Mouse (Mus musculus) left cerebral cortex, adult 9 months (tissue): ENCODE measurements around the gene Srcap.
"Not testable (repeated sequence)": the region's sequence is repeated elsewhere in the genome, so short reads cannot be mapped to it uniquely, and the experiment has no call there.

Experiments
- DNase-seq, 2 experiments: peaks; one replicate each; pipeline ENCODE4 v3.0.0; 2022; ENCODE audit warnings: low spot score in 2 of 2

Gene Srcap

DNA sequence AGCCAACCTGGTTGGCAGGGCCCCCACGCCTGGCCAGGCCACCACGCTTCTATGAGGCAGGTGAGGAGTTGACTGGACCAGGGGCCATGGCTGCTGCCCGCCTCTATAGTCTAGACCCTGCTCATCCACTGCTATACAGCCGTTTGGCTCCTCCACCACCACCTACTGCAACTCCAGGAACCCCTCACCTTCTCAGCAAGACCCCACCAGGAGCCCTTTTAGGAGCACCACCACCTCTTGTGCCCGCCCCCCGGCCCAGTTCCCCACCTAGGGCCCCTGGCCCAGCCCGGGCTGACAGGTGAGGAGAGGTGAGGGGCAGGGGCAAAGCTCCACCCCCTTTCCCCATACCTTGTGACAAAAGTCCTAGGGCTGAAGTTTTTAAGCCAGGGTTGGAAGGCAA lies 21.8 kb upstream of the Srcap start:
- DNase-seq = no peak

DNA sequence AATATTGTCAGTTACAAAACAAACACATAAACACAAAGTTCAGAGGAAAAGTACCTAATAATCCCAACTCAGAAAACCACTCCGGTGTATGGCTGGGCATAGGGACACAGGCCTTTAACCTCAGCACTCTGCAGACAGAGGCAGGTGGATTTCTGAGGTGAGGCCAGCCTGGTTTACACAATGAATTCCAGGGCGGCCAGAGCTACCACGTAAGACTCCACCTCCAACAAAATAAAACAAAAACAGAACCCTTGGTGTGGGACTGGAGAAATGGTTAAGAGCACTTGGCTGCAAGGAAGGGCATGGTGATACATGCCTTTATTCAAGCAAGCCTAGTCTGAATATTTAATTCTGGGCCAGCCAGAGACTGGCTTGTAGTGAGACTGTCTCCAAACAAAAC lies 19.9 kb upstream of the Srcap start:
- no peak for DNase-seq

DNA sequence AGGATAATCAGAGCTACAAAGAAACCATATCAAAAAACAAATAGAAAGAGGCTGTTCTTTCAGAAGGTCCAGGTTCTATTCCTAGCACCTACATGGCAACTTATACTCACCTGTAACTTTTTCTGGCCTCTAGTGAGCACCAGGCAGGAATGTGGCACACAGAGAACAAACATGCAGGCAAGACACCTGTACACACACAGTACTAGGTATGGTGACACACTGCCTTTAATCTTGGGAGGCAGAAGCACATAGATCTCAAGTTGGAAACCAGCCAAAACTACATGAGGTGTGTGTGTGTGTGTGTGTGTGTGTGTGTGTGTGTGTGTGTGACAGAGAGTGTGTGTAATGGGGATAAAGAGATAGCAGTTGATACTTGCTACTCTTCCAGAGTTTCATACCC lies 17.1 kb upstream of the Srcap start:
- no peak for DNase-seq

DNA sequence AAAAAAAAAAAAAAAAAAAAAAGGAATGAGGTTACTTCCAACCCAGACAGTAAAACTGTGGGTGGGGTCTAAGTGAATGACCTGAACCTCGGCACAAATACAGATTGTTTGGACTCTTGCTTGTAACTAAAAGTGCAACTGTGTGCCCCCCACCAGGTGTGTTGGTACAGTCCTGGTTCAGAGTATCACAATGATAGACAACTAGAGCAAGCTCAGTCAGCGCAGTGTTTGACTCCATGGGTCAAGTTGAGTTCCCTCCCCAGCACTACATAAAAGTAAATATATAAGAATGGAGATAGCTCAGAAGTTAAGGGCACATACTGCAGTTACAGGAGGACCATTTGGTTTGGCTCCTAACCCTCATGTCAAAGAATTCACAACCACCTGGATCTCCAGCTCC lies 14.4 kb upstream of the Srcap start:
- no peak for DNase-seq

DNA sequence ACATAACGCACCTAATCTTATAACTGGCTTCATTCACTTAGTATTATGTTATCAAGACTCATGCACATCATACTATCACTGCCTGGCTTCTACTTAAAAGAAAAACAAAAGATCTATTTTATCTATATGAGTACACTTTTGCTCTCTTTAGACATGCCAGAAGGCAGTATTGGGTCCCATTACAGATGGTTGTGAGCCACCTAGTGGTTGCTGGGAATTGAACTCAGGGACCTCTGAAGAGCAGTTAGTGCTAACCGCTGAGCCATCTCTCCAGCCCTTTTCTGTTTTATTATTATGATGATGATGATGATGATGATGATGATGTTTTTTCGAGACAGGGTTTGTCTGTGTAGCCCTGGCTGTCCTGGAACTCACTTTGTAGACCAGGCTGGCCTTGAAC lies 13.4 kb upstream of the Srcap start:
- no peak for DNase-seq

DNA sequence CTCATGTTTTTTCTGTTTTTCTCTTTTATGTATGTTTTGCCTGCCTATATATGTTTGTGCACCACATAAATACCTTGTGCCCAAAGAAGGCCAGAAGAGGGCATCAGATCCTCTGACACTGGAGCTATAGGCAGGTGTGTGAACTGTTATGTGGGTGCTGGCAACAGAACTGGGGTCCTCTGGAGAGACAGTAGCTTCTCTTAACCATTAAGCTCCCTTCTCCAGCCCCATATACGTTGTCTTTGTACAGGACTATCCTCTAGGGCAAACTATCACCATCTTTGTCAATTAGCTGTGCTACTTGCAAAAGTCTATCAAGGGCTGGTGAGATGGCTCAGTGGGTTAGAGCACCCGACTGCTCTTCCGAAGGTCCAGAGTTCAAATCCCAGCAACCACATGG lies 3.5 kb upstream of the Srcap start:
- no peak for DNase-seq

DNA sequence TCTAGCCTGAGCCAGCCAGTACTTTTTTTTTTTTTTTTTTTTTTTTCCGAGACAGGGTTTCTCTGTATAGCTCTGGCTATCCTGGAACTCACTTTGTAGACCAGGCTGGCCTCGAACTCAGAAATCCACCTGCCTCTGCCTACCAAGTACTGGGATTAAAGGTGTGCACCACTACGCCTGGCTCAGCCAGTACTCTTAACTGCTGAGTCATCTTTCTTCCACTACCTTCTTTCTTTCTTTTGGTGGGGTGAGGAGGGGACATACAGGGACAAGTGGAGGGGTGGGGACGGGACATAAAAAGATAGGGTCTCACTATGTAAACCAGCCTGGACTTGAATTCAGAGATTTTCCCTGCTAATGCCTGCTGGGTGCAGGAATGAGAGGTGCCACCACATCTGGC lies 2.0 kb upstream of the Srcap start:
- DNase-seq = not testable (repeated sequence)

DNA sequence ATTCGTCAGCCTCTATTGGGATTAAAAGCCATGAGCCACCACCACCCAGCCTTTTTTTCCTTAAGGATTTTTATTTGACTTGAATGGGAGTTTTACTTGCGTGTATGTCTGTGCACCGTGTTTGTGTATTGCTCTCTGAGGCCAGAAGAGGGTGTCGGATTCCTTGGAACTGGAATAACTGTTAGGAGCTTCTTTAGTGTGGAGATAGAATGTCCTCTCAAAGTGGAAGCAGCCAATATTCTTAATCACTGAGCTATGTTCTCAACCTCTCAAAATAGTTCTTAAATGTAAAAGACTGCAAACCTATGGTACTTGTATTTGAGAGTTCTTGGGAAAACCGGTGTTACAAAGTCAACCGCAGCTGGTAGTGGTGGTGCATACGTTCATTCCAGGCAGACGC lies 542 bp upstream of the Srcap start:
- DNase-seq = no peak

DNA sequence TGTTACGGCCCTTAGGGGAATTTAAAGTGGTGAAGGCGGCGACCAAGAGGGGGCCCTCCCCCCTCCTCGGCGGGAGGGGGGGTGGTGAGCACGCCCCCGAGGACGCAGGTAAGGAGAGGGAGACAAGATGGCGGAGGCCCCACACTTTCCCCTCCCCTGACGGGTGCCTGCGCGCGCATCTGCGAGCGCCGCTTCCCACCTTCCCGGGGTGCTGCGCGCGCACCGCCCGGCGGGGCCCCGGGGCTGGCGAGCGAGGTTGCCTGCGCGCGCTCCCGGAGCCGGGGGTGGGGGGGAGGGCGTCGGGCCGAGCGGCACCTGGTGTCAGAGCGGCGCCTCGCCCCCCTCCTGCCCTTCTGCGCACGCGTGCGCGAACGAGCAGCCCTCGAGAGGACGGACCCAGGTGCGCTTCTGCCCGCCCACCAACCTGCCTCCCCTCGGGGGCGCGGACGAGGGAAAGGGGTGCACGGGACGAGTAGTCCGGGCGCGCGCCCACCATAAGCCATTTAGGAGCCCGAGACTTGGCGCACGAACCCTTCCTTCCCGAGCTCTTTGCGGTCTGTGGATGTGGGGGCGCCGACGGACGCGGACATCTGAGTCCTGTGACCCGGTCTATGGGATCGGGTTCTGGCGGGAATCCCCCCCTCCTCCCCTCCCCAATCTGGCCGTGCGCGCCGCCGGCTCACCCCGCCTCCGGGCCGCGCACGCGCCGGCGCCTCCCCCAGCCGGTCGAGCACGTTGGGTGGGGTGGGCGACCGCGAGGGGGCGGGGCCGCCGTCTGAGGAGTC lies 640 bp downstream of the Srcap start:
- peak; percentile 84 to 88 for DNase-seq

DNA sequence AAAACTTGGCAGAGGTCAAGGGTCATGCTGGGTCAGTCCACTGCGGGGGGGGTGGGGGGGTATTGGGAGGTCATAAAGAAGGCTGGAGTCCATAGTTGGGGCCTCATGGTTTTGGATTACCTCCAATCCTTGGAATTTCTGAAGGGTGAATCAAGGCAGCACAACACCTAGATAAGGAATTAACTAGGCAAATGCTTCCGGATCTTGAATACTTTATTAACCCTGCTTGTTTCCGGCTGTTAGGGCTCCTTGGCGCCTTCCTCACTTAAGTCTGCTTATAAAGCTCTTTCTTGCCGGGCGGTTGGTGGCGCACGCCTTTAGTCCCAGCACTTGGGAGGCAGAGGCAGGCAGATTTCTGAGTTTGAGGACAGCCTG lies 1.2 kb downstream of the Srcap start:
- DNase-seq = peak in 1 of 2 experiments; percentile 15

DNA sequence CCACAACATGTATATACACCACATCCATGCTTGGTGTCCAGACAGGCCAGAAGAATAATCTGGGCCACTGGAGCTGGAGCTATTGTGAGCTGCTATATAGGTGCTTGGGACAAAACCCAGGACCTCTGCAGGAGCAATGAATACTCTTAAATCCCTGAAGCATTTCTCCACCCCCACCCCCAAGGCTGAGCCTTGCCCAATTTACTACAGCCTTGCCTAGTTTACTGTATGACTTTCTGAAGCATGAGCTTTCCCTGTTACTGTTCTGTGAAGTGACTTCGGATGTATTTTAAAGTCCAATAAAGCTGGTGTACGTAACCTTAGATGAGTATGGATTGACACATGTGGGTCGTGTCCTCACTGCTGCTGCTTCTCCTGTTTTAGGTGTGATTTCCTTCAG lies 2.0 kb downstream of the Srcap start:
- DNase-seq = no peak

DNA sequence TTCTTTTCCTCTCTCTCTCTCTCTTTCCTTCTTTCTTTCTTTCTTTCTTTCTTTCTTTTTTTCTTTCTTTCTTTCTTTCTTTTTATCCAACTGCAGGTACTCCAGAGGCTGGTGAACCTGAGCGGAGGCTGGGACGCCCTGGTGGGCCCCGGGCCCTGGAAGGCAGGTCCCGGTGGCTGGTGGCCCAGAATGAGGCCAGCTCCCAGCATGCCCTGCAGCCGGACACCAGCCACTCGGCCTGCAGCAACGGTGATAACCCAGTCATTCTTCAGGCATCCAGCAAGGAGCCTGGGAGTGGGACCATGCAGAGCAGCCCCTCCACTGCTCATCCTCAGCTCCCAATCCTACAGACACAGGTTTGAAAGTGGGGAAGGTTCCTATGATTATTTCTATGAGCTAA lies 4.1 kb downstream of the Srcap start:
- DNase-seq = no peak

DNA sequence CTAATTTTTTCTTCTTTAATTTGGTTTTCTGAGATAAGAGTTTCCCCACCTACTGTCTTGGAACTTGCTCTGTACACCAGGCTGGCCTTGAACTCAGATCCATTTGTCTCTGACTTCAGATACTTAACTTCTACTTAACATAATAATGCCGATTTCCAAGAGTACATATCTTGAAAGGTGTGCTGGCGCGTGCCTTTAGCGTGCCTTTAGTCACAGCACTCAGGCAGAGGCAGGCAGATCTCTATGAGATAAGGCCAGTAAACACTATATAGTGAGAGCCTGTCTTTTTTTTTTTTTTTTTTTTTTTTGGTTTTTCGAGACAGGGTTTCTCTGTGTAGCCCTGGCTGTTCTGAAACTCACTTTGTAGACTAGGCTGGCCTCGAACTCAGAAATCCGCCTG lies 4.6 kb downstream of the Srcap start:
- DNase-seq = no peak

DNA sequence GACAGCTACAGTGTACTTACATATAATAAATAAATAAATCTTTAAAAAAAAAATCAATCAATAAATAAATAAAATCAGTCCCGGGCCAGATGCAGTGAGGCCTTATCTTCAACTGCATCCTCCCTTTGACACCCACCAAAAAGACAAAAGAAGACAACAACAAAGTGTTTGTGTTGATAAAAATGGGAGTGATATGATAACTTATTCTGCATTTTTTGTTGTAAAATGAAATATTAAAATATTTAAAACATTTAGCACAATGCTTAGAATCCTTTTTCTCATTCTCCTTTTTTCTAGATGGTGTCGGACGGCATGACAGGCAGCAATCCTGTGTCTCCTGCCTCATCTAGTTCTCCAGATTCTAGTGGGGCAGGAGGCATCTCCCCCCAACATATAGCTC lies 7.5 kb downstream of the Srcap start, which contains the start of gene Gm42715:
Gene Gm42715, plus strand, starts transcription at position 301 of the 400 bp plus-strand sequence.
- DNase-seq = no peak

DNA sequence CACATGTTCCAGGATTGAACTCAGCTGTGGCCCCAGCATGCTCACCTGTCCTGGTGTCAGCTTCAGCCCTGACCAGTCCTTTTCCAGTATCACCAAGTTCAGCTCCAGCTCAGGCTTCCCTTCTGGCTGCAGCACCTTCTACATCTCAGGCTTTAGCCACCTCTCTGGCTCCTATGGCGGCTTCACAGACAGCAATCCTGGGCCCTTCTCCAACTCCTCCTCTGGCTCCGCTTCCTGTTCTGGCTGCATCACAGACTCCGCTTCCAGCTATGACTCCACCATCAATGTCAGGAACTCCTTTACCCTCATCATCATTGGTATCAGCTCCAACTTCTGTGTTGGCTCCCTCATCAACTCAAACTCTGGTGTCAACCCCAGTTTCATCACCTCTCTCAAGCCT lies 29.9 kb downstream of the Srcap start:
- DNase-seq = no peak

DNA sequence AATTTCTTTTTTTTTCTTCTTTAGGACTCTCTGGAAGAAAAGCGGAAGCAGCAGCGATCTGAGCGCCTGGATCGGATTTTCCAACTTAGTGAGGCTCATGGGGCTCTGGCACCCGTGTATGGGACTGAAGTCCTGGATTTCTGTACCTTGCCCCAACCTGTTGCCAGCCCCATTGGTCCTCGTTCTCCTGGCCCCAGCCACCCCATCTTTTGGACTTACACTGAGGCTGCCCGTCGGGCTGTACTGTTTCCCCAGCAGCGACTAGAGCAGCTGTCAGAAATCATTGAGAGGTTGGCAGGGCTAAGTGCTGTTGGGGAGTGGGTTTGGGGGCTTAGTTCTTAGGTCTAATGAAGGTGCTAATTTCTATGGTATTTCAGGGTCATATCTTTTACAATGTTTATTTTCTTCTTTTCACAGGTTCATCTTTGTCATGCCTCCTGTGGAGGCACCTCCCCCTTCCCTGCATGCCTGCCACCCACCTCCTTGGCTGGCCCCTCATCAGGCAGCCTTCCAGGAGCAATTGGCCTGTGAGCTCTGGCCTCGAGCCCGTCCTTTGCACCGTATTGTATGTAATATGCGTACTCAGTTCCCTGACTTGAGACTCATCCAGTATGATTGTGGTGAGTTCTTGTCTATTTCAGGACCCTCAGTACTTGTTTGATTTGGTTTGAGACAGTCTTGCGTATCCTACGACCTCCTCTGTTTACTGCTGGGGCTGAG lies 37.5 kb downstream of the Srcap start:
- DNase-seq = no peak

DNA sequence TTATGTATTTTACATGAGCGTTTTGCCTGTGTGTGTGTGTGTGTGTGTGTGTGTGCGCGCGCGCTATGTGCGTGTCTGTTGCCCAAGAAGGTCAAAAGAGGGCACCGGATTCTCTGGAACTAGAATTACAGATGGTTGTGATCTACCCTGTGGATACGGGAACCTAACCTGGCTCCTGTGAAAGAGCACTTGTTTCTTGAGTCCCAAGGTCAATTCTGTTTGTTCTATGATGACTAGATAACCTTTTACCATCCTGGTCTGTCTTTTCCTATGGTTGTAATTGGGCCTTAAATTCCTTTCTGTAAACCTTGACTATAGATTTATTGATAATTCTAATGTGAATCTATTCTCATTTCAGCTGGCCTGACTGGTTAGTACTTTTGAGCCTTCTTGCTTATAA lies 39.8 kb downstream of the Srcap start:
- no peak for DNase-seq

DNA sequence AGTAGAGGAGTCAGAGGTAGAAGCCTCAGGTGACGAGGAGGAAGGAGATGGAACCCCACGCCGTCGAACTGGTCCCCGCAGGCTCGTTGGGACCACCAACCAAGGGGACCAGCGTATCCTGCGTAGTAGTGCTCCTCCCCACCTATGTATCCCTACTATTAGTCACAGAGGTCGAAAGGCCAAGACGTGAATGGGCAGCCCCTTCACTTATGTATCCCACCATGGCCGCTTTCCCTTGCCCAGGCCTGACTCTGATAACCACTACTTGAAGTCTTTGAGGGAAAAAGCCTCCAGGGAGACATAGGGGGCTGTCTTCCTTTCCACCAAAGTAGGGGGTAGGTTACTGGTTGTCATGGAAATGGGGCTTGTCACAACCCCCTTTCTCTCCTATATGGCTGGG lies 48.8 kb downstream of the Srcap start:
- DNase-seq = no peak

DNA sequence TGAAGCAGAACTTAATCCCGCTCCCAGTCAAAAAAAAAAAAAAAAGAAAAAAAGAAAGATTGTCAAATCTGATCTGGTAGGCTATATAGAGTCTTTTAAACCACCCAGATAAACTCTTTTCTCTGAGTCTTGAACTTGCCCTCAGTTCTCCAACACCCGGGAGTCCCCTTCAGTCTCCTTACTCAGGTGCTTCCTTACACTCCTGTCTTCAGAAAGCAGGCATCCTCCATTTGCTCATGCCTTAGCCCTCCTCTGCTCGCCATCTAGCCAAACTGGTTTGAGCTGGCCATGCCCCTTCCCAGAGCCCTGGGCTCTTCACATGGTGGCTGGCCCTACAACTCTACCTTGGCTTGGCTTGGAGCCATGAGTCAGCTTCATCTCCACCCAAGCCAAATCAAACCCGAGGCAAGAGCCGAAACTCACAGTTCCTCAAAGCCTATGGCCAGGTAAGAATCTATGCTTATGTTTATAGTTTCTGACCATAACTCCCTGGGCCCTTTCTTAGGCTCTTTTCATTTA lies 49.6 kb downstream of the Srcap start, which contains the start of gene Tmem265:
Gene Tmem265, plus strand, starts transcription at position 51 of the 519 bp plus-strand sequence.
- DNase-seq = no peak

DNA sequence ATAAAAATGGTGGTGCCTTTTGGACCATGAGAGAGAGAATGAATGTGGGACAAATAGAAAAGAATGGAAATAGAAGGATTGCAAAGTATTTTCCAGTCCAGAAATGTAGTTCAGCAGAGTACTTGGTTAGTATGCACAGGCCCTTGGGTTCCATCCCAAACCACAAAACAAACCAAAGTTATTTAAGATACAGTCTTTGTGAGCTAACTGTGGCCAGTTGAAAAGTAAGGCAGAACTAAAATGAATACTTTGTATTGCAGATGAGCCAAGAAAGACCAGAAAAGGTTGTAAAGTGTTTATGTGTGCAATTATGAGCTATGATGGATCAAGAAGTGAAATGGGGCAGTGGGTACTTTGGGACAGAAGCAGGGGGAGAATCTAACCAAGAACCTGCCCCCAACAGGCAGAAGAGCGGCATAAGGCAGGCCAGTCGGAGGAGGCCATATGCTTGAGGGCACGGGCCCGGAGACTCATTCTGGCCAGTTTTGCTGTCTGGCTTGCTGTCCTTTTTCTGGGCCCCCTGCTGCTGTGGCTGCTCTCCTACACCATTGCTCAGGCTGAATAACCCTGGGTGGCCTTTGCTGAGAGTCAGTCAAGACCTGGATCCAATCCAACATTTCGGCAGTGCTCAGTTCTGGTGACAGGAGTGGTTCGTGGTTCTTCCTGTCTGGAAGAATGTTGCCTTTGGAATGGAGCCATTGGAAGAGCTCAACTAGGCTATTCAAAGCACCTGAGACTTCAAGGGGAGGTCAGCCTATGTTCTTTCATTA lies 52.8 kb downstream of the Srcap start:
- DNase-seq = no peak

DNA sequence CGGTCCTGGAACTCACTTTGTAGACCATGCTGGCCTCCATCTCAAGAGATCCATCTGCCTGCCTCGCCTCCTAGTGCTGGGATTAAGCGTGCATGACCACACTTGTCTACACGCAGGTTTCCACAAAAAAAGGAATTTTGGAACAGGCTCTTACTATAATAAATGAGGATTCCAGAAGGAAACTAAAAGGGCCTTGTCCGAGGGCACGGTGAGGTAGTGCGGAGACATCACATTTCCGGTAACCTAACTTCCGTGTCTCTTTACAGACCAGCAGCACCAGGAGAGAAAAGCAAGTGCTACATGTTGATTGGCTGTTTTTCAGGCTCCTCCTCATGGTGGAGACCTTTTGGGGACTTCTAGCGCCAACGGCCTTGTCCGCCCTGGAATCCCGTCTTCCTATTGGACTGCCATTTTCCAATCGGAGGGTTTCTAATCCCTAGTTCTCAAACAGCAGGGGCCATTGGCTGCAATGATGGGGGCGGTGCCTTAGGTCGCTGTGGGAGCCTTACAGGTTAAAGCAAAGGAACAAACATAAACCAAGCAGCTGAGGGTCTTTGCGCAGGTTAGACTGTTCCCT lies 61.2 kb downstream of the Srcap start, which contains the start of gene Phkg2:
Gene Phkg2, plus strand, starts transcription at position 446 of the 577 bp plus-strand sequence.
- DNase-seq = peak; percentile 97

DNA sequence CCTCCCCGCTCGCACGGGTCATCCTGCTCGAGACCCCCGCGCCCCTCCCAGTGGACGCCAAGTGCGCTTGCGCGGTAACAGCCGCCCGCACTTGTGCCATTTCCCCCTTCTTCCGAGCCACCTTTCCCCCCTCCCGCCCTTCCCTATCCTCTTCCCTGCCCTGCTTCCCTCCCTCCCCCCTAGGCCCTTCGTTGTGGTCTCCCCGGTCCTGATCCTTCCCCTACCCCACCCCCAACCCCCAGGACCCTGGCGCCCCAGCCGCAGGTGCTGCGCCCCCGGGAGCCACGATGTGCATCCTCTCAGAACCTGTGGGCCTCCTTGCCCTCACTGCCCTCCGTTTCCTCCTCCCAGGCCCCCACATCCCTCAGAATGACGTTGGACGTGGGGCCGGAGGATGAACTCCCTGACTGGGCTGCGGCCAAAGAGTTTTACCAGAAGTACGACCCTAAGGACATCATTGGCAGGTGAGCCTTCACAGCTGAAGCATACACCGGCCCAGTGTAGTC lies 61.8 kb downstream of the Srcap start:
- DNase-seq = no peak
